Comparison of ENCODE assay signal across 10 mouse cellular contexts in the genomic region with DNA sequence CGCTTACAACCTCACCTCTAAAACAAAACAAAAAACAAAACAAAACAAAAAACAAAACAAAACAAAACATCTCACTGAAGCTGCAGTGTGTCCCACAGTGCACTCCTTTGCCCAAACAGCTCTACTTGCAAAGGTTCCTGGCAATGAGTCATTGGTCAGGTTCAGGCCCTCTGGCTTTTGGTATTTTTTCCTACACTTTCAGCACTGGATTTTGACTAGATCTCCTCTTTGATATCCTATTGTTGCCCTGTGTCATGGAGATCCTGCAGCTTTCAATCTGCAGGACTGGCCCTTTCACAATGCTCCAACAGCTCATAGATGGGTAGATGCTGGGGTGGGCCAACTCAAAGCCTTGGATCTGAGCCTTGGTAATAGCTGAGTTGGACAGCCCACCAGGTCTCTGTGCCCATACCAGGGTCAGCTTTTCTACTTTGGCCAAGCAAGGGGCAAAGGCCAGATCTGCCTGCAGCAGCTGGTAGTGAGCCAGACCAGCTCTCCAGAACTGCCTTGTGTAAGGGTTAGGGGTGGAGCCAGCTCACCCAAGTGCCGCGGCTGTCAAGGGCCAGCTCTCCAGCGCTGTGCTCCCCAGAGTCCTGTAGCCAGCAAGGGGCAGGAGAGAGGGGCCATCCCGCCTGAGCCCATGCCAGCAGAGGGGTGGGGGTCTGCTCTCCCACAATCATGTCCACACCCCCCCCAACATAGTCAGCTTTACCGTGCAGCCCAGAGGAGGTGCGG. TPM values are rescaled to one million over a fixed set of nuclear protein-coding genes. Genes with fewer than 3 reads are reported as not detected.
DNase-seq lines count a peak whose midpoint lies in the region; ATAC-seq lines count a peak whose summit lies in the region.
"Had no signal": no experiment of that assay in that cellular context is flagged by ENCODE, and none has a peak within 500 bp of the region (broad histone marks: within the 10 kb centered on the region; RNA-seq: fewer than 3 reads in every experiment).

No protein-coding gene starts in this region.

- no peaks in the 10 kb centered on the region for H3K27me3 ChIP-seq in liver, embryonic 16.5 days (ENCODE audit: control insufficient read depth, insufficient read depth, low read depth, low read length)
- no peaks in the 10 kb centered on the region for H3K27me3 ChIP-seq in forebrain, embryonic 13.5 days
- H3K27me3 ChIP-seq: forebrain, embryonic 15.5 days had no signal

- no peaks in the 10 kb centered on the region for H3K9me3 ChIP-seq in liver, embryonic 16.5 days (replicated peaks; ENCODE audit: control insufficient read depth, low read length)
- H3K9me3 ChIP-seq in forebrain, embryonic 13.5 days (replicated peaks): no peaks in the 10 kb centered on the region
- H3K9me3 ChIP-seq: forebrain, embryonic 15.5 days had no signal

- 88% methylated on average over 7 of the region's 7 CpGs for WGBS in liver, embryonic 16.5 days (ENCODE audit: insufficient replicate concordance)
- WGBS in forebrain, embryonic 13.5 days: 80% methylated on average over 7 of the region's 7 CpGs

- no peak overlapping the region for H3K4me3 ChIP-seq in liver, embryonic 16.5 days (ENCODE audit: low read depth, low read length)
- no peak overlapping the region for H3K4me3 ChIP-seq in forebrain, embryonic 13.5 days
- H3K4me3 ChIP-seq: forebrain, embryonic 15.5 days had no signal

- no peak overlapping the region for H3K9ac ChIP-seq in liver, embryonic 16.5 days (ENCODE audit: low read depth, low read length)
- no peak overlapping the region for H3K9ac ChIP-seq in forebrain, embryonic 13.5 days
- H3K9ac ChIP-seq: forebrain, embryonic 15.5 days had no signal

- H3K36me3 ChIP-seq in liver, embryonic 16.5 days (ENCODE audit: control insufficient read depth, insufficient read depth): peaks cover 16% of the 10 kb centered on the region
- peaks cover 39% of the 10 kb centered on the region for H3K36me3 ChIP-seq in forebrain, embryonic 13.5 days (ENCODE audit: poor library complexity, severe bottlenecking)

- no peaks in the 10 kb centered on the region for H3K4me1 ChIP-seq in liver, embryonic 16.5 days (ENCODE audit: control insufficient read depth, low read depth, low read length)
- no peaks in the 10 kb centered on the region for H3K4me1 ChIP-seq in forebrain, embryonic 13.5 days
- H3K4me1 ChIP-seq: forebrain, embryonic 15.5 days had no signal

- H3K27ac ChIP-seq in liver, embryonic 16.5 days (ENCODE audit: low read length): no peak overlapping the region
- H3K27ac ChIP-seq in forebrain, embryonic 13.5 days: no peak overlapping the region
- H3K27ac ChIP-seq: forebrain, embryonic 15.5 days had no signal

- no peak overlapping the region for H3K4me2 ChIP-seq in liver, embryonic 16.5 days (ENCODE audit: low read depth, low read length)
- no peak overlapping the region for H3K4me2 ChIP-seq in forebrain, embryonic 13.5 days
- H3K4me2 ChIP-seq: forebrain, embryonic 15.5 days had no signal

- peak; percentile 54; the same call in 1 of the 2 replicates for ATAC-seq in liver, embryonic 16.5 days (ENCODE audit: low read depth)
- ATAC-seq in forebrain, embryonic 13.5 days: no peak
- ATAC-seq: forebrain, embryonic 15.5 days had no signal

- DNase-seq in heart, adult 11 months: peak; percentile 92
- DNase-seq in heart, adult 8-10 months (ENCODE audit: low spot score): no peak
- peak; percentile 28 for DNase-seq in 3T3-L1 (ENCODE audit: low read depth, low spot score)
- DNase-seq in adrenal gland, postnatal 25 days: peak; percentile 32
- DNase-seq in urinary bladder, postnatal 10 days (ENCODE audit: low spot score): no peak
- no peak for DNase-seq in B cell, adult 2 months
- DNase-seq: cerebellum, adult 11 months had no signal

RNA-seq across cellular contexts. Expression of a gene that starts 30.3 kb away (rescaled TPM):
- total RNA-seq in heart, adult 8-10 months (2022): 10 to 100 TPM; 36.6 to 44.2 (median 39.7) TPM
- total RNA-seq in adrenal gland, postnatal 25 days (2021): 32.1 and 36.2 TPM in 2 replicates
- 4.1 and 4.4 TPM in 2 replicates for polyA plus RNA-seq in liver, embryonic 16.5 days (2015; fragmentation: Nextera tagmentation; extraction: Ambion mirVana)
- 11.5 and 11.6 TPM in 2 replicates for polyA plus RNA-seq in forebrain, embryonic 13.5 days (2015; fragmentation: Nextera tagmentation; extraction: Ambion mirVana)

RNA-seq across cellular contexts. Expression of a gene that starts 31.8 kb away (rescaled TPM):
- 10 to 100 TPM; 40.1 to 47.9 (median 42.6) TPM for total RNA-seq in heart, adult 8-10 months (2022)
- total RNA-seq in adrenal gland, postnatal 25 days (2021): 144 and 148 TPM in 2 replicates
- 51.8 and 53.9 TPM in 2 replicates for polyA plus RNA-seq in liver, embryonic 16.5 days (2015; fragmentation: Nextera tagmentation; extraction: Ambion mirVana)
- polyA plus RNA-seq in forebrain, embryonic 13.5 days (2015; fragmentation: Nextera tagmentation; extraction: Ambion mirVana): 79.6 and 83.9 TPM in 2 replicates

RNA-seq across cellular contexts. Expression of a gene that starts 32.9 kb away (rescaled TPM):
- total RNA-seq in heart, adult 8-10 months (2022): 10 to 100 TPM; 72.6 to 96.0 (median 85.4) TPM
- 116 and 125 TPM in 2 replicates for total RNA-seq in adrenal gland, postnatal 25 days (2021)
- 18.6 and 19.1 TPM in 2 replicates for polyA plus RNA-seq in liver, embryonic 16.5 days (2015; fragmentation: Nextera tagmentation; extraction: Ambion mirVana)
- 34.7 and 37.1 TPM in 2 replicates for polyA plus RNA-seq in forebrain, embryonic 13.5 days (2015; fragmentation: Nextera tagmentation; extraction: Ambion mirVana)

Comparison
In these comparisons a context has a peak if more than half of its experiments do, and no peak if none do; other contexts are left out.
1. DNase-seq: peak in heart, adult 11 months (single experiment), 3T3-L1 (single experiment) and adrenal gland, postnatal 25 days (single experiment); none in heart, adult 8-10 months (single experiment), urinary bladder, postnatal 10 days (single experiment) and B cell, adult 2 months (0 of 2).